Mouse (Mus musculus) limb, embryonic 12.5 days (tissue): Measurements from ENCODE around the gene Fam160a1. TPM values are rescaled to one million over a fixed set of nuclear protein-coding genes. Genes with fewer than 3 reads are reported as not detected.
A peak's percentile ranks its signal among the peaks of the same experiment; 100 is the strongest.

Experiments used
- ATAC-seq: fragments of 200-750 bp; cut with Nextera tagmentation; 2 replicates; pipeline ENCODE4 v1.8.0; 2017; ENCODE audit warnings: low read depth, moderate TSS enrichment; ENCODE audit not compliant: insufficient number of reproducible peaks, insufficient read depth, low FRiP score, low TSS enrichment
- H3K27ac ChIP-seq: fragments of 300-500 bp; sonication (generic); 2 replicates; pipeline ENCODE4 v1.5.1; 2016; ENCODE audit warnings: mild to moderate bottlenecking, moderate library complexity
- H3K27me3 ChIP-seq: fragments of 300-500 bp; sonication (generic); 2 replicates; pipeline ENCODE4 v1.6.1; 2016; ENCODE audit warnings: mild to moderate bottlenecking, moderate library complexity
- H3K36me3 ChIP-seq: fragments of 300-500 bp; sonication (generic); 2 replicates; pipeline ENCODE4 v1.6.1; 2016; ENCODE audit warnings: mild to moderate bottlenecking, moderate library complexity
- H3K4me1 ChIP-seq: fragments of 300-500 bp; sonication (generic); replicated peaks from 2 replicates; pipeline ENCODE4 v1.6.1; 2016
- H3K4me2 ChIP-seq: fragments of 300-500 bp; sonication (generic); 2 replicates; pipeline ENCODE4 v1.6.1; 2016; ENCODE audit warnings: mild to moderate bottlenecking, moderate library complexity
- H3K4me3 ChIP-seq: fragments of 300-500 bp; sonication (generic); replicated peaks from 2 replicates; pipeline ENCODE4 v1.5.1; 2016; ENCODE audit warnings: mild to moderate bottlenecking
- H3K9ac ChIP-seq: fragments of 300-500 bp; sonication (generic); replicated peaks from 2 replicates; pipeline ENCODE4 v1.6.1; 2016; ENCODE audit warnings: mild to moderate bottlenecking, moderate library complexity
- H3K9me3 ChIP-seq: fragments of 300-500 bp; sonication (generic); 2 replicates; pipeline ENCODE4 v1.6.1; 2016; ENCODE audit warnings: mild to moderate bottlenecking, moderate library complexity
- WGBS: fragments of 180-500 bp; shearing (Covaris S2); methylation state at CpG from one replicate; pipeline ENCODE4 v1.1.7; 2016; 5-methylcytosine and 5-hydroxymethylcytosine counted together
- polyA plus RNA-seq: library from polyadenylated mRNA; unstranded; fragments of >200 nt; fragmentation: Nextera tagmentation; extraction: Ambion mirVana; gene quantifications from 2 replicates; pipeline ENCODE4 v1.2.1, GENCODE M21; 2016

Gene Fam160a1
- polyA plus RNA-seq, 1 experiment from 2014 or later: 2.3 TPM

- H3K4me3 ChIP-seq: no peak overlapping the region
- no peaks in the 10 kb centered on the region for H3K36me3 ChIP-seq
- no peak overlapping the region for H3K9ac ChIP-seq
- no peaks in the 10 kb centered on the region for H3K27me3 ChIP-seq
- peak overlapping the region; percentile 76 for H3K27ac ChIP-seq
- H3K4me1 ChIP-seq: peaks cover 19% of the 10 kb centered on the region
- H3K9me3 ChIP-seq: no peaks in the 10 kb centered on the region
- WGBS: 34% methylated on average over 4 of the region's 4 CpGs
- no peak overlapping the region for H3K4me2 ChIP-seq
- no peak for ATAC-seq
Observed at GRCm38 (mm10) chr3:85746116-85746515, 71.0 kb downstream of the Fam160a1 start.

GRCm38 (mm10) chr3:85741767-85742166 lies 75.3 kb downstream of the Fam160a1 start:
- H3K36me3 ChIP-seq: no peaks in the 10 kb centered on the region
- no peak overlapping the region for H3K9ac ChIP-seq
- no peak overlapping the region for H3K4me2 ChIP-seq
- H3K4me3 ChIP-seq: no peak overlapping the region
- peaks cover 17% of the 10 kb centered on the region for H3K4me1 ChIP-seq
- ATAC-seq: no peak
- 78% methylated on average over 3 of the region's 3 CpGs for WGBS
- H3K9me3 ChIP-seq: no peaks in the 10 kb centered on the region
- H3K27ac ChIP-seq: no peak overlapping the region
- no peaks in the 10 kb centered on the region for H3K27me3 ChIP-seq

GRCm38 (mm10) chr3:85738591-85738990 lies 78.5 kb downstream of the Fam160a1 start:
- 64% methylated on average over 3 of the region's 3 CpGs for WGBS
- Histone ChIP-seq H3K4me3 (no peak overlapping the region), H3K27ac (no peak overlapping the region), H3K9me3 (no peaks in the 10 kb centered on the region), H3K9ac (no peak overlapping the region), H3K36me3 (no peaks in the 10 kb centered on the region), H3K4me1 (0 out of 2 replicates have a peak, but pooled peaks cover 5% of the 10 kb centered on the region), H3K27me3 (no peaks in the 10 kb centered on the region), H3K4me2 (no peak overlapping the region)
- no peak for ATAC-seq

- Histone ChIP-seq H3K9ac (no peak overlapping the region), H3K4me3 (no peak overlapping the region), H3K27me3 (no peaks in the 10 kb centered on the region), H3K9me3 (no peaks in the 10 kb centered on the region), H3K27ac (no peak overlapping the region), H3K4me1 (0 out of 2 replicates have a peak, but pooled peaks cover 5% of the 10 kb centered on the region), H3K36me3 (no peaks in the 10 kb centered on the region), H3K4me2 (no peak overlapping the region)
- ATAC-seq: no peak
- WGBS: 79% methylated on average over 5 of the region's 5 CpGs
Observed at GRCm38 (mm10) chr3:85733939-85734729, 83.0 kb downstream of the Fam160a1 start.

- WGBS: 41% methylated on average over 2 of the region's 2 CpGs
- Histone ChIP-seq H3K36me3 (no peaks in the 10 kb centered on the region), H3K27ac (no peak overlapping the region), H3K4me1 (no peaks in the 10 kb centered on the region), H3K9ac (no peak overlapping the region), H3K9me3 (no peaks in the 10 kb centered on the region), H3K27me3 (no peaks in the 10 kb centered on the region), H3K4me2 (no peak overlapping the region), H3K4me3 (no peak overlapping the region)
- no peak for ATAC-seq
Observed at GRCm38 (mm10) chr3:85727171-85727570, 89.9 kb downstream of the Fam160a1 start.

- Histone ChIP-seq H3K27ac (no peak overlapping the region), H3K27me3 (no peaks in the 10 kb centered on the region), H3K36me3 (no peaks in the 10 kb centered on the region), H3K4me3 (no peak overlapping the region), H3K4me1 (no peaks in the 10 kb centered on the region), H3K9me3 (no peaks in the 10 kb centered on the region), H3K9ac (no peak overlapping the region), H3K4me2 (no peak overlapping the region)
- WGBS: 78% methylated on average over 3 of the region's 3 CpGs
- ATAC-seq: no peak
Observed at GRCm38 (mm10) chr3:85725971-85726370, 91.1 kb downstream of the Fam160a1 start.

- ATAC-seq: no peak
- Histone ChIP-seq H3K9me3 (no peaks in the 10 kb centered on the region), H3K4me3 (no peak overlapping the region), H3K27ac (no peak overlapping the region), H3K36me3 (no peaks in the 10 kb centered on the region), H3K27me3 (no peaks in the 10 kb centered on the region), H3K4me1 (no peaks in the 10 kb centered on the region), H3K9ac (no peak overlapping the region), H3K4me2 (no peak overlapping the region)
- WGBS: 78% methylated on average over 2 of the region's 2 CpGs
Observed at GRCm38 (mm10) chr3:85725110-85725509, 92.0 kb downstream of the Fam160a1 start.

GRCm38 (mm10) chr3:85722581-85722980 lies 94.5 kb downstream of the Fam160a1 start:
- Histone ChIP-seq H3K4me3 (no peak overlapping the region), H3K4me1 (no peaks in the 10 kb centered on the region), H3K9ac (no peak overlapping the region), H3K4me2 (no peak overlapping the region), H3K36me3 (no peaks in the 10 kb centered on the region), H3K27ac (no peak overlapping the region), H3K9me3 (no peaks in the 10 kb centered on the region), H3K27me3 (no peaks in the 10 kb centered on the region)
- ATAC-seq: no peak
- 83% methylated on average over 6 of the region's 6 CpGs for WGBS

GRCm38 (mm10) chr3:85715764-85716297 lies 101.3 kb downstream of the Fam160a1 start:
- no peak for ATAC-seq

GRCm38 (mm10) chr3:85713936-85714709 lies 103.0 kb downstream of the Fam160a1 start:
- 79% methylated on average over 7 of the region's 7 CpGs for WGBS
- no peaks in the 10 kb centered on the region for H3K36me3 ChIP-seq
- no peak overlapping the region for H3K27ac ChIP-seq
- H3K27me3 ChIP-seq: no peaks in the 10 kb centered on the region
- no peak for ATAC-seq
- no peak overlapping the region for H3K9ac ChIP-seq
- no peak overlapping the region for H3K4me2 ChIP-seq
- H3K9me3 ChIP-seq: no peaks in the 10 kb centered on the region
- H3K4me3 ChIP-seq: no peak overlapping the region
- H3K4me1 ChIP-seq: no peaks in the 10 kb centered on the region

More at GRCm38 (mm10) chr3:85715764-85716297, 101.3 kb downstream of the Fam160a1 start:
- H3K4me1 ChIP-seq: no peaks in the 10 kb centered on the region
- H3K9ac ChIP-seq: no peak overlapping the region
- H3K36me3 ChIP-seq: no peaks in the 10 kb centered on the region
- WGBS: 82% methylated on average over 4 of the region's 4 CpGs
- H3K4me2 ChIP-seq: no peak overlapping the region
- no peaks in the 10 kb centered on the region for H3K27me3 ChIP-seq
- no peak overlapping the region for H3K4me3 ChIP-seq
- no peak overlapping the region for H3K27ac ChIP-seq
- H3K9me3 ChIP-seq: no peaks in the 10 kb centered on the region

GRCm38 (mm10) chr3:85710695-85711094 lies 106.4 kb downstream of the Fam160a1 start:
- 76% methylated on average over 8 of the region's 8 CpGs for WGBS

More at GRCm38 (mm10) chr3:85710695-85711094, 106.4 kb downstream of the Fam160a1 start:
- Histone ChIP-seq H3K27me3 (no peaks in the 10 kb centered on the region), H3K4me1 (no peaks in the 10 kb centered on the region), H3K9ac (no peak overlapping the region), H3K27ac (no peak overlapping the region), H3K4me2 (no peak overlapping the region), H3K36me3 (no peaks in the 10 kb centered on the region), H3K4me3 (no peak overlapping the region), H3K9me3 (no peaks in the 10 kb centered on the region)
- ATAC-seq: no peak
